Mouse (Mus musculus) hindlimb bud, embryonic 11.5 days (tissue): ENCODE measurements around the gene 1110008P14Rik.

Source experiments
- DNase-seq: peaks from one replicate; pipeline ENCODE4 v3.0.0-alpha.2; 2012; ENCODE audit warnings: low read depth, low spot score; ENCODE audit errors: extremely low spot score

The 1110008P14Rik gene

GRCm38 (mm10) chr2:32381775-32382223 is at the start of gene 1110008P14Rik:
Gene 1110008P14Rik, minus strand, starts transcription at chr2:32381938.
- no peak for DNase-seq

GRCm38 (mm10) chr2:32430701-32431676 is 49.3 kb upstream of the 1110008P14Rik start:
- peak; percentile 92 for DNase-seq

- no peak for DNase-seq
Observed at GRCm38 (mm10) chr2:32429215-32429891, 47.6 kb upstream of the 1110008P14Rik start.

GRCm38 (mm10) chr2:32428262-32428722 is 46.6 kb upstream of the 1110008P14Rik start:
- no peak for DNase-seq

- DNase-seq = no peak
Observed at GRCm38 (mm10) chr2:32427720-32428119, 46.0 kb upstream of the 1110008P14Rik start.

- DNase-seq = no peak
Observed at GRCm38 (mm10) chr2:32426141-32426540, 44.4 kb upstream of the 1110008P14Rik start.

- no peak for DNase-seq
Observed at GRCm38 (mm10) chr2:32425568-32425967, 43.8 kb upstream of the 1110008P14Rik start.

- DNase-seq = no peak
Observed at GRCm38 (mm10) chr2:32424796-32425195, 43.1 kb upstream of the 1110008P14Rik start.

GRCm38 (mm10) chr2:32423481-32424331 is 42.0 kb upstream of the 1110008P14Rik start:
- peak; percentile 77 for DNase-seq

- DNase-seq = no peak
Observed at GRCm38 (mm10) chr2:32421851-32422251, 40.1 kb upstream of the 1110008P14Rik start.

- no peak for DNase-seq
Observed at GRCm38 (mm10) chr2:32420647-32421046, 38.9 kb upstream of the 1110008P14Rik start.

- DNase-seq = no peak
Observed at GRCm38 (mm10) chr2:32420066-32420608, 38.4 kb upstream of the 1110008P14Rik start.

GRCm38 (mm10) chr2:32419359-32419758 is 37.6 kb upstream of the 1110008P14Rik start:
- DNase-seq = no peak

GRCm38 (mm10) chr2:32418430-32419151 is 36.9 kb upstream of the 1110008P14Rik start:
- DNase-seq = no peak

GRCm38 (mm10) chr2:32417486-32417885 is 35.7 kb upstream of the 1110008P14Rik start:
- no peak for DNase-seq

- DNase-seq = no peak
Observed at GRCm38 (mm10) chr2:32416556-32416955, 34.8 kb upstream of the 1110008P14Rik start.

- DNase-seq = no peak
Observed at GRCm38 (mm10) chr2:32415801-32416200, 34.1 kb upstream of the 1110008P14Rik start.

- DNase-seq = no peak
Observed at GRCm38 (mm10) chr2:32413936-32414335, 32.2 kb upstream of the 1110008P14Rik start.

GRCm38 (mm10) chr2:32412742-32413531 is 31.2 kb upstream of the 1110008P14Rik start:
- no peak for DNase-seq
